Mouse (Mus musculus): ENCODE data around the gene Ripk1. TPM values are rescaled to one million over a fixed set of nuclear protein-coding genes. Genes with fewer than 3 reads are reported as not detected.

Ripk1 gene
- polyA plus RNA-seq, 1 experiment from 2014 or later, result 8.9 TPM

- Histone ChIP-seq H3K4me3 (ENCODE audit: low read depth, low read length) (peak within 1 kb of the TSS; percentile 77), H3K27me3 (ENCODE audit: control insufficient read depth, insufficient read depth, low read length) (no peaks in the 10 kb centered on the region), H3K9me3 (ENCODE audit: control insufficient read depth, low read length) (no peaks in the 10 kb centered on the region), H3K36me3 (ENCODE audit: control insufficient read depth, insufficient read depth, low read length) (no peaks in the 10 kb centered on the region), H3K27ac (ENCODE audit: low read depth, low read length) (peak within 1 kb of the TSS; percentile 76), H3K4me1 (replicated peaks; ENCODE audit: control insufficient read depth, insufficient read depth, low read length) (0 out of 2 replicates have a peak, but pooled peaks cover 3% of the 10 kb centered on the region), H3K4me2 (replicated peaks; ENCODE audit: low read depth, low read length) (peak within 1 kb of the TSS; percentile 89), H3K9ac (ENCODE audit: low read depth, low read length) (peak within 1 kb of the TSS; percentile 77)
- DNase-seq (ENCODE audit: low spot score), result peak; percentile 92
- peak; percentile 89 for ATAC-seq (ENCODE audit: low FRiP score)
- 1% methylated on average over 43 of the region's 45 CpGs for WGBS
Observed at GRCm38 (mm10) chr13:34077492-34078271, 75.5 kb downstream of the Ripk1 start, which contains the start of gene Tubb2a. Tubb2a (minus strand) TSS chr13:34078007.

DNA sequence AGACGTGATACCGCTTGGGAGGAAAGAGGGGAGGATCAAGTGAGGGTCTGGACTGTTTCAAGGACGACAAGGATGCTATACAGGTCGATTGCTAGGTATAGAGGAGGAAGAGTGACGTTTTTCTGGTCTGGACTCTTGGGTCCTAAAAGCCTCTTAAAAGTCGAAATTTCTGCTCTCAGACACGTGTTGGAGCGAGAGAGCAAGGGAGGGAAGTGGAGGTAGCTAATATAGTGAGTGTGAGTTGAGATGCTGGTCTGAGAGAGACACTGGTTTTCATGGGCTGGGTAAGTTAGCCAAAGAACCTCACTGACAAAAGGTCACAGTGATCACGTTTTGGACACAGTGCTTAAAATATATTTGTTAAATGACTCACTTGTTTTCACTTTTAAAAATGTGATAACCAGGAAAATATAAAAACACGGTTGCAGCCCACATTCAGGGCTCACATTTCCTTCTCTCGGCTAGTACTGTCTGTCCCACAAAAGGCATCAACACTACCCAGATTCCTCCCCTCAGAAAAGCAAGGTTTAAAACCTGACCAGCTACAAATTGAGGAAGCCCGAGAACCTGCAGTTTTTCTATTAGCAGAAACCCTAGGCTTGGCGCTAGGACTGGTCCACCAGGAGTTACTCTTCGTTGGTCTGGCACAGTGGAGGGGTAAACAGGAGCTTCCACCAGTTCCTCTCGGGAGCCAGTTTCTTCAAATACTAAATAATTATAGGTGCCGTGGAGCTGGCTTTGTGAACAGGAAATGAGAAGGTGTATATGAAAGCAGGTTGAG is 76.5 kb downstream of the Ripk1 start:
- Histone ChIP-seq H3K9me3 (ENCODE audit: control insufficient read depth, low read length) (no peaks in the 10 kb centered on the region), H3K4me2 (replicated peaks; ENCODE audit: low read depth, low read length) (peak overlapping the region; percentile 89), H3K27ac (ENCODE audit: low read depth, low read length) (no peak overlapping the region), H3K9ac (ENCODE audit: low read depth, low read length) (peak overlapping the region; percentile 77), H3K4me1 (replicated peaks; ENCODE audit: control insufficient read depth, insufficient read depth, low read length) (0 out of 2 replicates have a peak, but pooled peaks cover 3% of the 10 kb centered on the region), H3K4me3 (ENCODE audit: low read depth, low read length) (0 out of 2 replicates have a peak overlapping the region, but pooled peaks have one; percentile 77), H3K27me3 (ENCODE audit: control insufficient read depth, insufficient read depth, low read length) (no peaks in the 10 kb centered on the region), H3K36me3 (ENCODE audit: control insufficient read depth, insufficient read depth, low read length) (no peaks in the 10 kb centered on the region)
- no peak; the same call in 1 of the 2 replicates for ATAC-seq (ENCODE audit: low FRiP score)
- WGBS, result 46% methylated on average over 16 of the region's 16 CpGs
- DNase-seq (ENCODE audit: low spot score), result no peak

GRCm38 (mm10) chr13:34079801-34080200 is 77.6 kb downstream of the Ripk1 start:
- no peak for DNase-seq (ENCODE audit: low spot score)
- Histone ChIP-seq H3K36me3 (ENCODE audit: control insufficient read depth, insufficient read depth, low read length) (no peaks in the 10 kb centered on the region), H3K27ac (ENCODE audit: low read depth, low read length) (no peak overlapping the region), H3K4me1 (replicated peaks; ENCODE audit: control insufficient read depth, insufficient read depth, low read length) (0 out of 2 replicates have a peak, but pooled peaks cover 3% of the 10 kb centered on the region), H3K27me3 (ENCODE audit: control insufficient read depth, insufficient read depth, low read length) (no peaks in the 10 kb centered on the region), H3K9me3 (ENCODE audit: control insufficient read depth, low read length) (no peaks in the 10 kb centered on the region), H3K4me2 (replicated peaks; ENCODE audit: low read depth, low read length) (no peak overlapping the region), H3K9ac (ENCODE audit: low read depth, low read length) (no peak overlapping the region), H3K4me3 (ENCODE audit: low read depth, low read length) (no peak overlapping the region)
- 81% methylated on average over 3 of the region's 3 CpGs for WGBS
- ATAC-seq (ENCODE audit: low FRiP score), result no peak

GRCm38 (mm10) chr13:34081926-34082325 is 79.8 kb downstream of the Ripk1 start:
- Histone ChIP-seq H3K4me1 (replicated peaks; ENCODE audit: control insufficient read depth, insufficient read depth, low read length) (0 out of 2 replicates have a peak, but pooled peaks cover 3% of the 10 kb centered on the region), H3K9ac (ENCODE audit: low read depth, low read length) (no peak overlapping the region), H3K36me3 (ENCODE audit: control insufficient read depth, insufficient read depth, low read length) (no peaks in the 10 kb centered on the region), H3K4me3 (ENCODE audit: low read depth, low read length) (no peak overlapping the region), H3K27me3 (ENCODE audit: control insufficient read depth, insufficient read depth, low read length) (no peaks in the 10 kb centered on the region), H3K9me3 (ENCODE audit: control insufficient read depth, low read length) (no peaks in the 10 kb centered on the region), H3K27ac (ENCODE audit: low read depth, low read length) (no peak overlapping the region), H3K4me2 (replicated peaks; ENCODE audit: low read depth, low read length) (no peak overlapping the region)
- DNase-seq (ENCODE audit: low spot score) (no peak), ATAC-seq (ENCODE audit: low FRiP score) (no peak)
- WGBS, result 76% methylated on average over 4 of the region's 4 CpGs

- H3K27ac ChIP-seq (ENCODE audit: low read depth, low read length), result no peak overlapping the region
- no peak overlapping the region for H3K9ac ChIP-seq (ENCODE audit: low read depth, low read length)
- no peak overlapping the region for H3K4me2 ChIP-seq (replicated peaks; ENCODE audit: low read depth, low read length)
- H3K36me3 ChIP-seq (ENCODE audit: control insufficient read depth, insufficient read depth, low read length), result no peaks in the 10 kb centered on the region
- ATAC-seq (ENCODE audit: low FRiP score) (no peak), DNase-seq (ENCODE audit: low spot score) (no peak)
- WGBS, result 79% methylated on average over 9 of the region's 9 CpGs
- H3K27me3 ChIP-seq (ENCODE audit: control insufficient read depth, insufficient read depth, low read length), result no peaks in the 10 kb centered on the region
- H3K4me3 ChIP-seq (ENCODE audit: low read depth, low read length), result no peak overlapping the region
- no peaks in the 10 kb centered on the region for H3K4me1 ChIP-seq (replicated peaks; ENCODE audit: control insufficient read depth, insufficient read depth, low read length)
- no peaks in the 10 kb centered on the region for H3K9me3 ChIP-seq (ENCODE audit: control insufficient read depth, low read length)
Observed at GRCm38 (mm10) chr13:34084026-34084750, 82.0 kb downstream of the Ripk1 start.

Other genes starting within 250 kb of the Ripk1 start
- not detected in 2 replicates for gene Serpinb6e, start 159.0 kb upstream of the Ripk1 start, polyA plus RNA-seq (2014; fragmentation: Nextera tagmentation; extraction: Ambion mirVana)
- 0.25 TPM in 1 of 2 replicates, not detected in the other for gene Serpinb6c, start 96.7 kb upstream of the Ripk1 start, polyA plus RNA-seq (2014; fragmentation: Nextera tagmentation; extraction: Ambion mirVana)
- 21.6 and 23.4 TPM in 2 replicates for gene Nqo2, start 37.7 kb upstream of the Ripk1 start, polyA plus RNA-seq (2014; fragmentation: Nextera tagmentation; extraction: Ambion mirVana)
- 36.1 and 38.7 TPM in 2 replicates for gene Serpinb6a, start 431 bp downstream of the Ripk1 start, polyA plus RNA-seq (2014; fragmentation: Nextera tagmentation; extraction: Ambion mirVana)
- gene Bphl, start 35.2 kb downstream of the Ripk1 start, polyA plus RNA-seq (2014; fragmentation: Nextera tagmentation; extraction: Ambion mirVana), result 30.3 and 31.1 TPM in 2 replicates
- gene Tubb2a, start 75.6 kb downstream of the Ripk1 start, polyA plus RNA-seq (2014; fragmentation: Nextera tagmentation; extraction: Ambion mirVana), result 422 and 447 TPM in 2 replicates
- 318 and 341 TPM in 2 replicates for gene Tubb2b, start 128.1 kb downstream of the Ripk1 start, polyA plus RNA-seq (2014; fragmentation: Nextera tagmentation; extraction: Ambion mirVana)
- 92.0 and 95.8 TPM in 2 replicates for gene Psmg4, start 160.6 kb downstream of the Ripk1 start, polyA plus RNA-seq (2014; fragmentation: Nextera tagmentation; extraction: Ambion mirVana)